Mouse (Mus musculus) T-helper 17 cell (primary cell): ENCODE measurements around the gene Slu7.

Experiments used
- in situ Hi-C, 2 experiments: fragments of 300-600 bp; cut with MboI, MseI; formaldehyde crosslinking; loops; 1 replicate in 1 of 2; 2 replicates in 1 of 2; pipeline ENCODE4 v1.15.1; 2025; ENCODE audit warnings: high pct_unique_total_duplicates in 2 of 2

Slu7 gene

GRCm38 (mm10) chr11:43417201-43417600 is 16.3 kb upstream of the Slu7 start:
- in situ Hi-C loops: loop anchor here in 1 of 2 experiments (5.0 to 10.0 kb wide), 2 partner anchors 70 to 792 kb away; no protein-coding TSS in a partner anchor

DNA sequence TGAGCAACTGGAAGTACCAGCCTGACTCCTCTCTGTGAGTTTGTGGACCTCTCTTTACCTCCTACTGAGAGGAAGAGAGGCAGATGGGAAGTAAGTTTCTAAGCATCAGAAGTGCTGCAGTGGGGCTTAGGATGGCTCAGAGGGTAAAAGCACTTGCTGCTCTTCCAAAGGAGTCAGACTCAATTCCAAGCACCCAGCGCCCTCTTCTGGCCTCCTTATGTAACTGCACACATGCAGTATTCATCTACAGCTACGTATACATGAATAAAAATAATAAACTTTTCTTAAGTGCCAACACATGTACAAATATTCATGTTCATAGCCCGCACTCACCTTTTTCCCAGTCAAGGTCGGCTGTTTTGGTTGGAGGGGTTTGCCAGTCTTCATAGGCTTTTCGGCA is 9.2 kb upstream of the Slu7 start:
- in situ Hi-C loops: loop anchor here in 1 of 2 experiments (5.0 kb wide), 1 partner anchor 37 kb away; no protein-coding TSS in a partner anchor

GRCm38 (mm10) chr11:43425166-43425709 is 8.3 kb upstream of the Slu7 start:
- in situ Hi-C loops: no loop called here

GRCm38 (mm10) chr11:43425824-43426413 is 7.6 kb upstream of the Slu7 start, which contains the start of gene Pttg1:
TSS of gene Pttg1 (minus strand) at chr11:43426251.
- in situ Hi-C loops: no loop called here

DNA sequence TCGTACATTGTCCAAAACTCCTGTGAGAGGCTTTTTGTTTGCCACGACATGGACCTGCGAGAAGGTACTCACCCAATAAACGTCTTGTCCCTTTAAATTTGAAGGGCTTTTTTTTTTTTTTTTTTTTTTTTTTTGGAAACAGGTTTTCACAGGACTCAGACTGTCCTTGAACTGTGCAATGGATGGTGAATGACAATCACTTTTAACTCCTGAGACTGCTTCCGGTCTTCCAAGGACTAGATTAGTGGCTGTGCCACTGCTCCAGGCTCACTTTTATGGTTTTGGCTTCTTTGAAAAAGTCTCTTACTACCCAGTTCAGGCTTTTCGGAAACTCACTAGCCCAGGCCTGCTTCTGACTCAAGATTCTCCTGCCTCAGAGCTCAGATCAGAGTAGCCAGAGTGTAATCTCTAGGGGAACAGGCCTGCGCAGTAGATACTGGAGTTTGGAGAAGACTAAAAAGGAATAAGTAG is 7.1 kb upstream of the Slu7 start:
- in situ Hi-C loops: no loop called here

- in situ Hi-C loops: no loop called here
Measured at GRCm38 (mm10) chr11:43434024-43434407, 472 bp downstream of the Slu7 start.

GRCm38 (mm10) chr11:43441121-43441520 is 7.6 kb downstream of the Slu7 start:
- in situ Hi-C loops: no loop called here

GRCm38 (mm10) chr11:43443183-43443582 is 9.6 kb downstream of the Slu7 start:
- in situ Hi-C loops: no loop called here

DNA sequence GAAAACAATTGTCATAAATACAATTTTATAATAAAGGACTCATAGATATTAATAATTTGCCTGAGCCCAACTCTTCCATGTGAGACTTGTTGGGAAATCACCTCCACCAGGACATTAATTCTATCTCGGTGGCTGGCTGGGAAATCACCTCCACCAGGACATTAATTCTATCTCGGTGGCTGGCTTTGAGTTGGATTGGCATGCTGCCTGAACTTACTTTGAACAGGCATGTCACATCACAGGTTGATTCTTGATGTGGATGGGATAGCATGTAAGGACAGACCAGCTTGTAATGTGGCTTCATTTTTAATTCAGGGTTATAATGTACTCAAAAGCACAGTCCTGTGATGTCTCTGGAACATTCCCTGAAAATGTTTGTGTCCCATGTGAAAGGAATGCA is 16.4 kb downstream of the Slu7 start:
- in situ Hi-C loops: no loop called here

- in situ Hi-C loops: no loop called here
Measured at GRCm38 (mm10) chr11:43451322-43451721, 17.8 kb downstream of the Slu7 start.

GRCm38 (mm10) chr11:43452266-43452665 is 18.7 kb downstream of the Slu7 start:
- in situ Hi-C loops: no loop called here

DNA sequence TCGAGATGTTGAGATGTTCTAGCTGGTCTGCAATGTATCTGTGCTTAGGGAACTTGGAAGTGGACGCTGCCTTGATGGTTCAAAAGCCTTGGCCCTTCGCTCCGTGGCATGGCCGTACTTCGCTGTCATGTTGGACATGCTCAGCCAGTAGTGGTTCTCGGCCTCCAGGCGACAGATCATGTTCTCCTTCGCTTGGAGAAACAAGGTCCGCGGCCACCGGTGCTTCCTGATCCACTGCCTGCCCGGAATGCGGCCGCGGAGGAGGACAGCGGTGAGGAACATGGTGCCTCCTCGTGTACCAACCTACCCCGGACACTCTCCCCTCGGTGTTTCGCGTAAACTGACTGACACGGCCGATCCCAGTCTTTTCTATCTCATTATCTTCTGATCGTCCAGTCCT is 29.7 kb downstream of the Slu7 start:
- in situ Hi-C loops: no loop called here

GRCm38 (mm10) chr11:43470118-43470517 is 36.6 kb downstream of the Slu7 start:
- in situ Hi-C loops: no loop called here

DNA sequence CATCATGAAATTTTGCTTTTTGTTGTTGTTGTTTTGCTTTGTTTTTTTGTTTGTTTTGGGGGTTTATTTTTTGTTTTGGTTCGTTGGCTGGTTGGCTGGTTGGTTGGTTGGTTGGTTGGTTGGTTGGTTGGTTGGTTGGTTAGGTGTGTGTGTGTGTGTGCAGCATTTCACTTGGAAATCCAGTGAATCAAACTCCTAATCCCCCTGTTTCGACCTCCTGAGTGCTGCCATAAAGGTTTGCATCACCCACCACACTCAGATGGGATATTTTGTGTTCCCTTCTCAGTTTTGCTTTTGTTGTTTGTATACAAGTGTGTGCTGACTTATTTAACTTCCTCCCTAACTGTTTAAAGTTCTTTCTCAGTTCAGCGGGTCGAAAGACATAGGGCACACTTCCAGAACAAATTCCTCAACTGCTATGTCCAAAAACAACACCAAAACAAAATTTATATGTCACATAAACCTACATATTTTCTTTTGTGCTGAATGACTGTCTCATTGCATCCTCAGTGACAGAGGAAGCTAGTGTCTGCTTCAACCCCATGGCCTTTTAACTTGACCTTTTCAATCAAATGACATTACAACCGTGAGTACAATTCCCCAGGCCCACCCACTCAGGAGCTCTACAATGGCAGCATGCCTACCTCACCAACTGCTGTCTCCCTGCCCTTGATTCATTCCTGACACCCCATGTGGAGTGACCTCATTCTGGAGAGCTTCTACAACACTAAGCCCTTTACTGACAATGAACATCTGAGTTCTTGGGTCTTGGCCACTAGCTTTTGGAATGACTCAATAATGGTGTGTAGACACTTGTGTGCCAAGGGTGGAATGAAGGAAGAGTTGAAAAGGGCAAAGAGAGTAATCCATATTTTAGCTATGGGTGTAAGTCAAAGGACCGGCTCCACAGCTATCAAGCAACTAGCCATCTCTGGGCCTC is 37.6 kb downstream of the Slu7 start:
- in situ Hi-C loops: no loop called here

GRCm38 (mm10) chr11:43473115-43473514 is 39.6 kb downstream of the Slu7 start:
- in situ Hi-C loops: no loop called here

DNA sequence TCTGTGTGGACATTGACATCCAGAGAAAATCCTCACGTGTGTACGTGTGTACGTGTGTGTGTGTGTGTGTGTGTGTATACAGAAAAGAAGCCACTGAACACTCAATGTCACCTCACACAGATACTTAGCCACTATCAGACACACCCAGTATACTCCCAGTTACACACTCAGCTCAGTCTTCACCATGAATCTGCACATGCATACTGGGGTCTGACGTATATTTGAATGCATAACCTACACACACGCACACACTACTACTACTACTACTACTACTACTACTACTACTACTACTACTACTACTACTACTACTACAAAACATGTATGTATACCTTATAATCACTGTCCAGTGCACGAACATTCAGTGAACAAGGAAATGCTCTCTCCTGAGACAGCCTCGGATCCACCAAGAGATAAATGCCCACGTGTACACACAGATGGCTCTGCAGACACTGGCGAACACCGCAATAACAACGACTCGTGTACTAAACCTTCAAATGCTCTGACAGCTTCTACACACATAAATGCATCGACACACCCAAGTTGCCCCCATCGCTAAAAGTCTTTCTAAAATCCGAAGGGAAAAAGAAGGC is 40.2 kb downstream of the Slu7 start:
- in situ Hi-C loops: no loop called here

GRCm38 (mm10) chr11:43474225-43474774 is 40.8 kb downstream of the Slu7 start, which contains the start of gene C1qtnf2:
TSS of gene C1qtnf2 (plus strand) at chr11:43474276.
- in situ Hi-C loops: no loop called here

GRCm38 (mm10) chr11:43479376-43479775 is 45.8 kb downstream of the Slu7 start:
- in situ Hi-C loops: no loop called here

- in situ Hi-C loops: no loop called here
Measured at GRCm38 (mm10) chr11:43480561-43480960, 47.0 kb downstream of the Slu7 start.

DNA sequence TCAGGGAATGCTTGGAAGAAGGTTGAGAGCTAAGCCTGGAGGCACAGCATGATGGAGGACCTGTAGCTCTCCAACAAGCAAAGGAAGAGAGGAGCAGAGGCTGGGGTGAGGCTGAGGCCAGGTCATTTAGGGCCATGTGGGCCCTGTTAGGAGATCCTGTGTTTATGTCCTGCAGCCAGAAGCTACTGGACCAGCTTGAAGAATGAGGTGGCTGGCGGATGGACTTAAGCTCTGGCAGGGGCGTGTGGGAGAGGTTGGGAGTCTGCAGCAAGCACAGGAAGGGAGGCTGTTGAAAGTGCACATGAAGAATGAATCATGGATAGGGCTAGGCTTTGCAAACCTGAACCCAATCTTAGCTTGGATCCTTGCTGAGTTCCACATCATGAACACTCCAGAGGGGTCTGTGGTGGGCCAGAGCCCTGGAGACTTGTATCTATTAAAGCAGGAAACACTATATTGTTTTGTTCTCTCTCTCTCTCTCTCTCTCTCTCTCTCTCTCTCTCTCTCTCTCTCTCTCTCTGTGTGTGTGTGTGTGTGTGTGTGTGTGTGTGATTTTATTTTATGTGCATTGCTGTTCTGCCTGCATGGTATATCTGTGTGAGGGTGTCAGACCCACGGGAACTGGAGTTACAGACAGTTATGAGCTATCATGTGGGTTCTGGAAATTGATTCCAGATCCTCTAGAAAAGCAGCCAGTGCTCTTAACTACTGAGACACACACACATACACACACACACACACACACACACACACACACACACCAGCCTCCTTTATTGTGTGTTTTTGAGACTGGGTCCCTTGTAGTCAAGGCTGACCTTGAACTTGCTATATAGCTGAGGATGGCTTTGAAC is 48.4 kb downstream of the Slu7 start:
- in situ Hi-C loops: no loop called here
